Mouse (Mus musculus) thymus, adult 2 months (tissue): ENCODE data around the gene Deaf1.

ENCODE experiments used
- CTCF ChIP-seq: fragments of 200-500 bp; IDR thresholded peaks from 2 replicates; pipeline ENCODE4 v1.5.1; 2012; ENCODE audit warnings: mild to moderate bottlenecking, control low read depth, low read length, moderate library complexity, borderline replicate concordance; ENCODE audit not compliant: control insufficient read depth, poor library complexity, insufficient read depth; ENCODE audit errors: extremely low read depth
- POLR2A ChIP-seq: fragments of 200-500 bp; IDR thresholded peaks from 2 replicates; pipeline ENCODE4 v1.6.1; 2012; ENCODE audit warnings: mild to moderate bottlenecking, low read length, control low read depth, moderate library complexity; ENCODE audit not compliant: control insufficient read depth, poor library complexity, insufficient read depth; ENCODE audit errors: extremely low read depth

- peak; percentile 87 for TF ChIP-seq POLR2A
- no peak; the same call in 1 of the 2 replicates for TF ChIP-seq CTCF
Measured at GRCm38 (mm10) chr7:141327469-141328372, at the start of gene Deaf1, which contains the start of gene Tmem80.
